Mouse (Mus musculus): Measurements from ENCODE around the gene Il13. TPM values are rescaled to one million over a fixed set of nuclear protein-coding genes. Genes with fewer than 3 reads are reported as not detected.

Gene Il13
- polyA plus RNA-seq, 1 experiment: not detected

GRCm38 (mm10) chr11:53622440-53622806 is 12.1 kb downstream of the Il13 start:
- Histone ChIP-seq H3K36me3 (ENCODE audit: control insufficient read depth, insufficient read depth, low read length) (no peaks in the 10 kb centered on the region), H3K27me3 (ENCODE audit: control insufficient read depth, insufficient read depth, low read length) (no peaks in the 10 kb centered on the region), H3K4me1 (ENCODE audit: control insufficient read depth, insufficient read depth, insufficient read length) (no peaks in the 10 kb centered on the region), H3K4me3 (ENCODE audit: extremely low read depth, insufficient read depth, insufficient read length) (no peak overlapping the region), H3K27ac (ENCODE audit: insufficient read depth, low read length) (no peak overlapping the region)
- DNase-seq (ENCODE audit: low read depth in 1 of 2, low spot score in 2 of 2): no peak
- TF ChIP-seq POLR2A (IDR thresholded peaks at IDR 0.05; ENCODE audit: low read depth, low read length) (no peak), CTCF (IDR thresholded peaks at IDR 0.05; ENCODE audit: extremely low read depth, insufficient read depth, insufficient read length, insufficient replicate concordance) (no peak)
- 34% methylated on average over 6 of the region's 6 CpGs for WGBS

- Histone ChIP-seq H3K36me3 (ENCODE audit: control insufficient read depth, insufficient read depth, low read length) (no peaks in the 10 kb centered on the region), H3K27ac (ENCODE audit: insufficient read depth, low read length) (no peak overlapping the region), H3K27me3 (ENCODE audit: control insufficient read depth, insufficient read depth, low read length) (no peaks in the 10 kb centered on the region), H3K4me1 (ENCODE audit: control insufficient read depth, insufficient read depth, insufficient read length) (no peaks in the 10 kb centered on the region), H3K4me3 (ENCODE audit: extremely low read depth, insufficient read depth, insufficient read length) (no peak overlapping the region)
- DNase-seq (ENCODE audit: low read depth in 1 of 2, low spot score in 2 of 2): no peak
- WGBS: 78% methylated on average over 11 of the region's 11 CpGs
- TF ChIP-seq POLR2A (IDR thresholded peaks at IDR 0.05; ENCODE audit: low read depth, low read length): no peak
- no peak for TF ChIP-seq CTCF (IDR thresholded peaks at IDR 0.05; ENCODE audit: extremely low read depth, insufficient read depth, insufficient read length, insufficient replicate concordance)
These were observed 12.7 kb downstream of the Il13 start for GRCm38 (mm10) chr11:53621582-53622439.

GRCm38 (mm10) chr11:53620094-53620493 is 14.4 kb downstream of the Il13 start:
- H3K36me3 ChIP-seq (ENCODE audit: control insufficient read depth, insufficient read depth, low read length): no peaks in the 10 kb centered on the region
- no peaks in the 10 kb centered on the region for H3K27me3 ChIP-seq (ENCODE audit: control insufficient read depth, insufficient read depth, low read length)
- no peak for DNase-seq (ENCODE audit: low read depth in 1 of 2, low spot score in 2 of 2)
- no peak overlapping the region for H3K27ac ChIP-seq (ENCODE audit: insufficient read depth, low read length)
- H3K4me3 ChIP-seq (ENCODE audit: extremely low read depth, insufficient read depth, insufficient read length): no peak overlapping the region
- TF ChIP-seq POLR2A (IDR thresholded peaks at IDR 0.05; ENCODE audit: low read depth, low read length) (no peak), CTCF (IDR thresholded peaks at IDR 0.05; ENCODE audit: extremely low read depth, insufficient read depth, insufficient read length, insufficient replicate concordance) (no peak)
- H3K4me1 ChIP-seq (ENCODE audit: control insufficient read depth, insufficient read depth, insufficient read length): no peaks in the 10 kb centered on the region
- WGBS: 82% methylated on average over 4 of the region's 4 CpGs

GRCm38 (mm10) chr11:53619428-53619827 is 15.1 kb downstream of the Il13 start:
- Histone ChIP-seq H3K36me3 (ENCODE audit: control insufficient read depth, insufficient read depth, low read length) (no peaks in the 10 kb centered on the region), H3K27ac (ENCODE audit: insufficient read depth, low read length) (no peak overlapping the region), H3K27me3 (ENCODE audit: control insufficient read depth, insufficient read depth, low read length) (no peaks in the 10 kb centered on the region), H3K4me3 (ENCODE audit: extremely low read depth, insufficient read depth, insufficient read length) (no peak overlapping the region), H3K4me1 (ENCODE audit: control insufficient read depth, insufficient read depth, insufficient read length) (no peaks in the 10 kb centered on the region)
- no peak for DNase-seq (ENCODE audit: low read depth in 1 of 2, low spot score in 2 of 2)
- TF ChIP-seq POLR2A (IDR thresholded peaks at IDR 0.05; ENCODE audit: low read depth, low read length) (no peak), CTCF (IDR thresholded peaks at IDR 0.05; ENCODE audit: extremely low read depth, insufficient read depth, insufficient read length, insufficient replicate concordance) (no peak)
- 73% methylated on average over 6 of the region's 6 CpGs for WGBS

GRCm38 (mm10) chr11:53618619-53619198 is 15.8 kb downstream of the Il13 start, which contains the start of gene Il4:
Gene Il4 (minus strand): TSS chr11:53618669.
- no peak for TF ChIP-seq CTCF (IDR thresholded peaks at IDR 0.05; ENCODE audit: extremely low read depth, insufficient read depth, insufficient read length, insufficient replicate concordance)
- no peak for TF ChIP-seq POLR2A (IDR thresholded peaks at IDR 0.05; ENCODE audit: low read depth, low read length)
- H3K27ac ChIP-seq (ENCODE audit: insufficient read depth, low read length): no peak within 1 kb of the TSS

GRCm38 (mm10) chr11:53617562-53618109 is 16.9 kb downstream of the Il13 start:
- no peaks in the 10 kb centered on the region for H3K36me3 ChIP-seq (ENCODE audit: control insufficient read depth, insufficient read depth, low read length)
- no peak for DNase-seq (ENCODE audit: low read depth in 1 of 2, low spot score in 2 of 2)
- no peaks in the 10 kb centered on the region for H3K4me1 ChIP-seq (ENCODE audit: control insufficient read depth, insufficient read depth, insufficient read length)
- no peak overlapping the region for H3K27ac ChIP-seq (ENCODE audit: insufficient read depth, low read length)
- TF ChIP-seq CTCF (IDR thresholded peaks at IDR 0.05; ENCODE audit: extremely low read depth, insufficient read depth, insufficient read length, insufficient replicate concordance) (no peak), POLR2A (IDR thresholded peaks at IDR 0.05; ENCODE audit: low read depth, low read length) (no peak)
- no peak overlapping the region for H3K4me3 ChIP-seq (ENCODE audit: extremely low read depth, insufficient read depth, insufficient read length)
- 66% methylated on average over 4 of the region's 4 CpGs for WGBS
- H3K27me3 ChIP-seq (ENCODE audit: control insufficient read depth, insufficient read depth, low read length): no peaks in the 10 kb centered on the region

More at GRCm38 (mm10) chr11:53618619-53619198, 15.8 kb downstream of the Il13 start, which contains the start of gene Il4:
- Histone ChIP-seq H3K27me3 (ENCODE audit: control insufficient read depth, insufficient read depth, low read length) (no peaks in the 10 kb centered on the region), H3K4me1 (ENCODE audit: control insufficient read depth, insufficient read depth, insufficient read length) (no peaks in the 10 kb centered on the region), H3K4me3 (ENCODE audit: extremely low read depth, insufficient read depth, insufficient read length) (no peak within 1 kb of the TSS), H3K36me3 (ENCODE audit: control insufficient read depth, insufficient read depth, low read length) (no peaks in the 10 kb centered on the region)
- WGBS: 69% methylated on average over 7 of the region's 7 CpGs
- DNase-seq (ENCODE audit: low read depth in 1 of 2, low spot score in 2 of 2): no peak
